Mouse (Mus musculus): ENCODE results near the gene Stum.

- TF ChIP-seq EP300 (IDR thresholded peaks at IDR 0.05) = no peak
- no peak for TF ChIP-seq CTCF (IDR thresholded peaks at IDR 0.05)
Measured at GRCm38 (mm10) chr1:180403357-180403693, 80.0 kb downstream of the Stum start.
